In genomic region chr4:142452614-142453013, GRCm38 (mm10) we compare ENCODE assay signal across 30 mouse cellular contexts.
A peak's percentile ranks its signal among the peaks of the same experiment; 100 is the strongest.
DNase-seq lines count a peak whose midpoint lies in the region; ATAC-seq and TF ChIP-seq lines count a peak whose summit lies in the region.
"Had no signal": no experiment of that assay in that cellular context is flagged by ENCODE, and none has a peak within 500 bp of the region (broad histone marks: within the 10 kb centered on the region; RNA-seq: fewer than 3 reads in every experiment).

No protein-coding gene starts in this region.

- no peak for ATAC-seq in lung, embryonic 14.5 days (ENCODE audit: insufficient read depth)
- 0 out of 2 replicates have a peak, but pooled peaks have one; percentile 73 for ATAC-seq in embryonic facial prominence, embryonic 15.5 days (ENCODE audit: insufficient number of reproducible peaks, low FRiP score, low TSS enrichment, low read depth)
- ATAC-seq in forebrain, embryonic 15.5 days (replicated peaks): no peak
- ATAC-seq in limb, embryonic 14.5 days (ENCODE audit: low FRiP score, low read depth): 0 out of 2 replicates have a peak, but pooled peaks have one; percentile 9
- no peak for ATAC-seq in hindbrain, embryonic 11.5 days (ENCODE audit: low FRiP score)

- H3K9ac ChIP-seq in lung, embryonic 14.5 days: no peak overlapping the region
- no peak overlapping the region for H3K9ac ChIP-seq in embryonic facial prominence, embryonic 15.5 days
- no peak overlapping the region for H3K9ac ChIP-seq in forebrain, embryonic 15.5 days (replicated peaks)
- H3K9ac ChIP-seq in limb, embryonic 14.5 days (ENCODE audit: low read depth, low read length, severe bottlenecking): no peak overlapping the region; the same call in 1 of the 2 replicates
- no peak overlapping the region for H3K9ac ChIP-seq in hindbrain, embryonic 11.5 days (ENCODE audit: low read depth, low read length)
- H3K9ac ChIP-seq: embryonic facial prominence, embryonic 12.5 days; hindbrain, embryonic 14.5 days; neural tube, embryonic 12.5 days; stomach, embryonic 15.5 days had no signal

- TF ChIP-seq CTCF in lung, embryonic 14.5 days (IDR thresholded peaks at IDR 0.05; ENCODE audit: low read depth): no peak

- TF ChIP-seq POLR2A in limb, embryonic 14.5 days (IDR thresholded peaks at IDR 0.05; ENCODE audit: borderline replicate concordance, extremely low read depth, insufficient read depth, insufficient read length): no peak

- no peaks in the 10 kb centered on the region for H3K27me3 ChIP-seq in lung, embryonic 14.5 days (ENCODE audit: insufficient read depth, low read length)
- H3K27me3 ChIP-seq in embryonic facial prominence, embryonic 15.5 days: no peaks in the 10 kb centered on the region
- H3K27me3 ChIP-seq in forebrain, embryonic 15.5 days: no peaks in the 10 kb centered on the region
- H3K27me3 ChIP-seq in limb, embryonic 14.5 days (ENCODE audit: control insufficient read depth, insufficient read depth, low read length): no peaks in the 10 kb centered on the region
- H3K27me3 ChIP-seq in hindbrain, embryonic 11.5 days (ENCODE audit: control insufficient read depth, insufficient read depth, low read length): no peaks in the 10 kb centered on the region
- H3K27me3 ChIP-seq: embryonic facial prominence, embryonic 12.5 days; stomach, embryonic 15.5 days had no signal

- no peak overlapping the region for H3K4me2 ChIP-seq in lung, embryonic 14.5 days
- H3K4me2 ChIP-seq in embryonic facial prominence, embryonic 15.5 days (replicated peaks): no peak overlapping the region
- H3K4me2 ChIP-seq in forebrain, embryonic 15.5 days (replicated peaks): no peak overlapping the region
- no peak overlapping the region for H3K4me2 ChIP-seq in limb, embryonic 14.5 days (replicated peaks; ENCODE audit: low read depth, low read length, severe bottlenecking)
- no peak overlapping the region for H3K4me2 ChIP-seq in hindbrain, embryonic 11.5 days (replicated peaks; ENCODE audit: low read depth, low read length)
- H3K4me2 ChIP-seq: embryonic facial prominence, embryonic 12.5 days; heart, embryonic 11.5 days; hindbrain, embryonic 14.5 days; liver, embryonic 11.5 days; midbrain, embryonic 11.5 days; neural tube, embryonic 12.5 days; stomach, embryonic 15.5 days had no signal

- H3K9me3 ChIP-seq in lung, embryonic 14.5 days (ENCODE audit: low read depth, low read length): no peaks in the 10 kb centered on the region
- H3K9me3 ChIP-seq in embryonic facial prominence, embryonic 15.5 days (replicated peaks): no peaks in the 10 kb centered on the region
- no peaks in the 10 kb centered on the region for H3K9me3 ChIP-seq in forebrain, embryonic 15.5 days
- no peaks in the 10 kb centered on the region for H3K9me3 ChIP-seq in limb, embryonic 14.5 days (ENCODE audit: control insufficient read depth, low read length)
- H3K9me3 ChIP-seq in hindbrain, embryonic 11.5 days (ENCODE audit: control insufficient read depth, low read length): no peaks in the 10 kb centered on the region
- H3K9me3 ChIP-seq: embryonic facial prominence, embryonic 12.5 days; neural tube, embryonic 12.5 days; stomach, embryonic 15.5 days had no signal

- peak overlapping the region; percentile 54; the same call in 1 of the 2 replicates for H3K27ac ChIP-seq in lung, embryonic 14.5 days (ENCODE audit: low read depth)
- H3K27ac ChIP-seq in embryonic facial prominence, embryonic 15.5 days (replicated peaks): no peak overlapping the region
- peak overlapping the region; percentile 52; the same call in 1 of the 2 replicates for H3K27ac ChIP-seq in forebrain, embryonic 15.5 days (replicated peaks)
- no peak overlapping the region for H3K27ac ChIP-seq in limb, embryonic 14.5 days (replicated peaks; ENCODE audit: low read depth, low read length)
- no peak overlapping the region for H3K27ac ChIP-seq in hindbrain, embryonic 11.5 days (ENCODE audit: low read depth, low read length)
- H3K27ac ChIP-seq: embryonic facial prominence, embryonic 12.5 days; hindbrain, embryonic 14.5 days; kidney, postnatal 0 days; neural tube, embryonic 12.5 days; stomach, embryonic 15.5 days had no signal

- H3K36me3 ChIP-seq in lung, embryonic 14.5 days (ENCODE audit: insufficient read depth): no peaks in the 10 kb centered on the region
- no peaks in the 10 kb centered on the region for H3K36me3 ChIP-seq in embryonic facial prominence, embryonic 15.5 days
- no peaks in the 10 kb centered on the region for H3K36me3 ChIP-seq in forebrain, embryonic 15.5 days
- H3K36me3 ChIP-seq in limb, embryonic 14.5 days (ENCODE audit: control insufficient read depth, insufficient read depth, low read length): no peaks in the 10 kb centered on the region
- no peaks in the 10 kb centered on the region for H3K36me3 ChIP-seq in hindbrain, embryonic 11.5 days (ENCODE audit: control insufficient read depth, insufficient read depth, low read length)
- H3K36me3 ChIP-seq: embryonic facial prominence, embryonic 12.5 days; neural tube, embryonic 12.5 days; stomach, embryonic 15.5 days had no signal

- peak; percentile 26 for DNase-seq in lung, embryonic 14.5 days
- DNase-seq in lung, postnatal 25 days (ENCODE audit: low spot score): no peak
- DNase-seq in limb, embryonic 14.5 days (ENCODE audit: low spot score): no peak
- no peak for DNase-seq in ovary, postnatal 36 days (ENCODE audit: low spot score)
- DNase-seq in kidney, postnatal 36 days: no peak
- DNase-seq in hindbrain, embryonic 11.5 days (ENCODE audit: low spot score): no peak
- DNase-seq: adrenal gland, adult 8-10 months; B cell, adult 2 months; cerebellum, adult 2 months; cerebellum, postnatal 14 days; gastrocnemius, postnatal 25 days; heart, adult 11 months; heart, postnatal 4 days; kidney, adult 8-10 months; layer of hippocampus, postnatal 36 days; left cerebral cortex, postnatal 4 days; lung, postnatal 36 days; right cerebral cortex, postnatal 25 days; thymus, postnatal 14 days had no signal

- peaks cover 5% of the 10 kb centered on the region for H3K4me1 ChIP-seq in lung, embryonic 14.5 days (ENCODE audit: insufficient read depth)
- peaks cover 8% of the 10 kb centered on the region; the same call in 1 of the 2 replicates for H3K4me1 ChIP-seq in embryonic facial prominence, embryonic 15.5 days
- peaks cover 42% of the 10 kb centered on the region for H3K4me1 ChIP-seq in forebrain, embryonic 15.5 days
- H3K4me1 ChIP-seq in limb, embryonic 14.5 days (ENCODE audit: control insufficient read depth, insufficient read depth, low read length): peaks cover 18% of the 10 kb centered on the region
- H3K4me1 ChIP-seq in hindbrain, embryonic 11.5 days (replicated peaks; ENCODE audit: control insufficient read depth, insufficient read depth, low read length): no peaks in the 10 kb centered on the region

- H3K4me3 ChIP-seq in lung, embryonic 14.5 days (ENCODE audit: low read depth, low read length): no peak overlapping the region
- H3K4me3 ChIP-seq in embryonic facial prominence, embryonic 15.5 days (replicated peaks): no peak overlapping the region
- H3K4me3 ChIP-seq in forebrain, embryonic 15.5 days: no peak overlapping the region
- no peak overlapping the region for H3K4me3 ChIP-seq in limb, embryonic 14.5 days (replicated peaks; ENCODE audit: low read length)
- no peak overlapping the region for H3K4me3 ChIP-seq in hindbrain, embryonic 11.5 days (ENCODE audit: low read depth, low read length)
- H3K4me3 ChIP-seq: embryonic facial prominence, embryonic 12.5 days; myocyte; neural tube, embryonic 12.5 days; stomach, embryonic 15.5 days had no signal

- 43% methylated on average over 11 of the region's 11 CpGs for WGBS in lung, embryonic 14.5 days
- 28% methylated on average over 11 of the region's 11 CpGs for WGBS in embryonic facial prominence, embryonic 15.5 days
- 11% methylated on average over 11 of the region's 11 CpGs for WGBS in forebrain, embryonic 15.5 days
- 30% methylated on average over 11 of the region's 11 CpGs for WGBS in limb, embryonic 14.5 days
- WGBS in hindbrain, embryonic 11.5 days: 34% methylated on average over 11 of the region's 11 CpGs

Comparison
In these comparisons a context has a peak if more than half of its experiments do, and no peak if none do; other contexts are left out.
1. ATAC-seq: peak in embryonic facial prominence, embryonic 15.5 days (single experiment) and limb, embryonic 14.5 days (single experiment); none in lung, embryonic 14.5 days (single experiment), forebrain, embryonic 15.5 days (single experiment) and hindbrain, embryonic 11.5 days (single experiment).
2. H3K27ac ChIP-seq: peak in lung, embryonic 14.5 days (single experiment) and forebrain, embryonic 15.5 days (single experiment); none in embryonic facial prominence, embryonic 15.5 days (single experiment), limb, embryonic 14.5 days (single experiment) and hindbrain, embryonic 11.5 days (single experiment).